Mouse (Mus musculus): ENCODE results near the gene Bzw2.

- TF ChIP-seq CTCF (IDR thresholded peaks at IDR 0.05; ENCODE audit: borderline replicate concordance, control insufficient read depth, extremely low read depth, insufficient read depth, low read length, poor library complexity), result no peak
- TF ChIP-seq POLR2A (IDR thresholded peaks at IDR 0.05; ENCODE audit: control insufficient read depth, extremely low read depth, insufficient read depth, low read length, poor library complexity), result no peak
Observed at GRCm38 (mm10) chr12:36078101-36078899, 79.6 kb downstream of the Bzw2 start.
